Mouse (Mus musculus) gastrocnemius, postnatal 4 days (tissue): Measurements from ENCODE around the gene Cphx2. TPM values are rescaled to one million over a fixed set of nuclear protein-coding genes. Genes with fewer than 3 reads are reported as not detected.
"Not testable (repeated sequence)": the region's sequence is repeated elsewhere in the genome, so short reads cannot be mapped to it uniquely, and the experiment has no call there.

Source experiments
- DNase-seq, 2 experiments: peaks; one replicate each; pipeline ENCODE4 v3.0.0; 2021 to 2022; ENCODE audit warnings: low spot score in 2 of 2, mixed read lengths in 2 of 2
- long read RNA-seq, 2 experiments: library from polyadenylated mRNA; stranded (forward); transcript quantifications; one replicate each; pipeline ENCODE4 v2.0.0; 2021
- total RNA-seq, 2 experiments: library from RNA; stranded (reverse); gene quantifications; 2 replicates each; pipeline ENCODE4 v1.2.3; 2021

Cphx2 gene
- not detected for total RNA-seq
- long read RNA-seq, experiment 1 = 0 reads
- long read RNA-seq, experiment 2 = 0 reads

- DNase-seq = not testable (repeated sequence)
These were observed at the start of gene Cphx2 for GRCm38 (mm10) chr14:26081216-26081615. Cphx2 (plus strand) TSS chr14:26081516.

DNA sequence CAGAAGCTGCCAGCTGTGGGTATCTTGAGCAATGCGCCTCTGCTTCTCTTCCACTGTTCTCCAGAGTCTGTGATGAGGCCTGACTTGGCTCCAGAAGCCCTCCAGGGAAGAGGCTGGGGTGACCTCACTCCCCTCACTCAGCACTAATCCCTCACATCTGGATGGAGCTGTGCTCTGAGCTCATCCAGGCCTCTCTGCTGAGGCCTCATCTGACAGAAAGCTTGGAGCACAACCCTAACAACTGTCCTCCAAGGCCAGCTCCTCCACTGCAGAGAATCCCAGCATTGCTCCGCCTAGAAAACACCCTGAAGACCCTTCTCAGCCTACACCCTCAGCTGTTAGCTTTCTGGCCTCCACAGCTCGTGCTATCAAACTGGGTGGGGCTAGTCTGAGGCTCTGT is 47.0 kb upstream of the Cphx2 start:
- not testable (repeated sequence) for DNase-seq

DNA sequence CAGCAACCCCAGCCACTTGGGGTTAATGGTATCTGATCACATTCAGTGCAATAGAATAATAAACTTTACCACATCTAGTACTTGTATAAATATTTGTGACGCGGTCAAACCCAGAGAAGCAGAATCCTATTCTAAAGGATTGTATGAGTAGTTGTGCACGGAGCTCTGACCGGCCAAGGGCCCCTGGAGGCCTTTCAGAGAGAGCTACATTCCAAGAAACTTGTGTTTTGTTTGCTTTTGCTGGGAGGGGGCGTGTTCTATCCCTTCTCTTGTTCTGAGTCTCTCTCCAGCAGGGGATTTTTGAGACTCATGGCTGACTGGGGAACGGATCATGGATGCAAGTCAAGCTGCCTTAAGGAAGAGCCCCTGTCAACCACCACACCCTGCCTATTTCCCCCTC is 45.9 kb upstream of the Cphx2 start:
- not testable (repeated sequence) for DNase-seq

GRCm38 (mm10) chr14:26042611-26043010 is 38.7 kb upstream of the Cphx2 start, which contains the start of gene Gm9780:
Gm9780 (minus strand) TSS chr14:26042711.
- not testable (repeated sequence) for DNase-seq

DNA sequence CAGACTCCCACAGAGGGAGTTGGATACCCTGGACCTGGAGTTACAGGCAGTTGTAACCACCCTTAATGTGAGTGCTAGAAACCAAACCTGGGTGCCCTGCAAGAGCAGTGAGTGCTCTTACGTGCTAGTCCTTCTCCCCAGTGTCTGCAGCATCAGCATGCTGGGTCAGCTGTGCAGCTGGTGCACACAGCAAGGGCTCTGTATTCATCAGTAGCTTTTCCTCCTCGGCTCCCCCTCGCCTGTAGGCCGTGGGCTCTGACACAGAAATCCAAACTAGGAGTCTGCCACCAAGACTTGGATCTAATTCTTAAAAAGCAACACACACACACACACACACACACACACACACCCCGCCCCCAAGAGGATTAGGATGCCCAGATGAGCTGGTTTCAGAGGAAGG is 36.3 kb upstream of the Cphx2 start:
- not testable (repeated sequence) for DNase-seq

DNA sequence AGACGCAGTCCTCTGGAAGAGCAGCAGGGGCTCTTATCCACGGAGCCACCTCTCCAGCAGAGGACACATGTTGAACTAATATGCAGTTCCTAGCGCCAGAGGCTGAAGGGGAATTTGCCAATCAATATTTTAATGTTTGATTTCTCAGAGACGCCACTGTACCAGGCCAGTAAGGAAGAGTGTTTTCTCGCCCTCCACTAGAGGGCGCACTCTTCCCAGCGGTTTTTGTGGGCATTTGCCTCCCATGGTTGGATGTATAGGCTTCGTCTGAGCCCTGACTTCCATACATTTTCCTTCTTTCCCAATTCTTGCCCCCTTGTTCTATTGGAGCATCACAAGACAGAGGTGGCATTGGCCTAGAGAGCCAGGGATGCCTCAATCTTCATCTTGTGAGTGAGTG is 34.3 kb upstream of the Cphx2 start:
- DNase-seq = not testable (repeated sequence)

GRCm38 (mm10) chr14:26048767-26049166 is 32.5 kb upstream of the Cphx2 start:
- DNase-seq = not testable (repeated sequence)

GRCm38 (mm10) chr14:26058184-26058583 is 23.1 kb upstream of the Cphx2 start:
- not testable (repeated sequence) for DNase-seq

DNA sequence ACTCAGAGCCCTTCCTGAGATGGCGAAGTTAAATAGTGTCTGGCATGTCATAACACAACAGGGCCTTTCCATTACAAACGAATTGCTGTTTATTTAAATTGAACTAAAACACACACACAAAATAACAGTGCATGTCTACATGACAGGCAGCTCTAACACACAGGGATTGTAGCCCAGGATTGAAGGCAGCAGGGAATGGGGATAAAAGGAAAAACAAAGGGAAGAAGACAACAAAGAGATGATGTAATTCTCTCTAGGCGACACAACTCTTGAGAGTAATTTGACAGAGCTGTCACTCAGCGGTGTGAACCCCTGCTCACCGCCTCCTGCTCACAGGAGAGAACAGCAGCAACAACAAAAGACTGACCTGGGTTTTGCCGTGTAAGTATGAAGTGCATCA is 22.0 kb upstream of the Cphx2 start:
- DNase-seq = not testable (repeated sequence)

GRCm38 (mm10) chr14:26066574-26067324 is 14.6 kb upstream of the Cphx2 start:
- DNase-seq = not testable (repeated sequence)

DNA sequence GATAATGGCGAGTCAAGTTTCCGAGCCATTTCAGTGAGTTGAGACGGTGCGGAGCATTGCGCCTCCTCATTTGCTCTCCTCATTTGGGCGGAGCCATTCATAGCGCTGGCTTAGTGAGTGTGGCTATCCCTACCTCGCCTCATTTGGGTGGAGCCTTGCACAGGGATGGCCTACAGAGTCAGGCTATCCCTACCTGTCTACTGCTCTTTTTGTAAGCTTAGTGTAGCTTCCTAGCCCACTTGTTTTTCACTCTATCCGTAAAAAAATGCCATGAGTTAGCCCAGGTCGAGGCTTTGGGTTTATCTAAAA is 14.0 kb upstream of the Cphx2 start, which contains the start of gene Tmem254c:
Tmem254c (minus strand) TSS at position 31 of the 309 bp plus-strand sequence.
- DNase-seq = not testable (repeated sequence)

DNA sequence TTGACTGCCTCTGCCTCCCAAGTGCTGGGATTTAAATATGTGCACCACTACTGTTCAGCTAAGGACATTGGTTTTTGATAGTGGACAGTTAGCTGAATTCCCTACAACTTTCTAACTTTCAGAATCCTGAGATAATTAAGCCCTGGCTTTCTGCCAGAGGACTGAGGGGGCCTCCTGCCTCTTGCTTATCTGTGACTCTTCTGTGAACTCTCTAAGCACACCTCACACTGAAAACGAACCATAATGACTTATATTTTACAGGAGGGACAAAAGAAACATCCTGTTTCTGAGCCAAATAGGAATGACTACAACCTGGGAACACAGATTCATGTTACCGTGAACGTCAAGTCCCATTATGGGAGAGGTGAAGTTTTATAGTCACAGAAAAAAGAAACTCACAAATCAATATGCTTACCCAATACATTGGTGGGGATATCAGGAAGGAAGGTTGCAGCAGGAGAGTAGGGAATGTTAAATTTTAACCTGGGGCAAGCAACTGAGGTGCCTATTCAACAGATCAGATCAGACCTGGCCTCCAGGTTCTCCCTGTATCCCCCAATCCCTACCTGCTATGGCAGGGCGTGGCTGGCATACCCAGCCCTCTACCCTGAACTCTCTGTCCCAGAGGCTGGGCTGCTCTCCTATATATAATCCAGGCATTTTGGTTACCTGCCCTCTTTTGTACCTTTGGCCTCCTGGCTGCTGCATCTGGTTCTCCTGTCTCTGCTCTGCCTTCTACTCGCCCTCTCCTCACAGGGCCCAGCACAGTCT is 4.5 kb upstream of the Cphx2 start:
- DNase-seq = not testable (repeated sequence)

DNA sequence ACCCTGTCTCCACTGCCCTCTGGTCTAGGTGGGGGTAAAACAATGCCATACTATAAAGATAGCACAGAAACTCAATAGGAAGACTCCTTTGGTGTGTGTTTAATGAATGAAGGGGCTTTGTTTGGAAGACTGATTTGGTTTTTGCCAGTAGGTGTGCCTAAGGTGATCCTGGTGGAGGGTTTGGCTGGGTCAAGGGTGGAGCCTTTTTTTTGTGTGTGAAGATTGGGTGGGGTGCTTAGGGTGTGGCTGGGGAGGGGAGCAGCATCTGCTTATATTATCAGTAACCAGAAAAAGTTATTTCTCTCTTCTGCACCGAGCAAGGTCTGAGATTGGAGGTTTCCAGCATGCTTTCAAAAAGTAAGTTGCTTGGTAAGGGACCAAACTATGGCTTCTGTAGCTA is 681 bp downstream of the Cphx2 start, which contains the start of gene Cphx3:
Cphx3 (plus strand) TSS at position 301 of the 400 bp plus-strand sequence.
- DNase-seq = not testable (repeated sequence)

- not testable (repeated sequence) for DNase-seq
These were observed 16.3 kb downstream of the Cphx2 start for GRCm38 (mm10) chr14:26097622-26098021.

DNA sequence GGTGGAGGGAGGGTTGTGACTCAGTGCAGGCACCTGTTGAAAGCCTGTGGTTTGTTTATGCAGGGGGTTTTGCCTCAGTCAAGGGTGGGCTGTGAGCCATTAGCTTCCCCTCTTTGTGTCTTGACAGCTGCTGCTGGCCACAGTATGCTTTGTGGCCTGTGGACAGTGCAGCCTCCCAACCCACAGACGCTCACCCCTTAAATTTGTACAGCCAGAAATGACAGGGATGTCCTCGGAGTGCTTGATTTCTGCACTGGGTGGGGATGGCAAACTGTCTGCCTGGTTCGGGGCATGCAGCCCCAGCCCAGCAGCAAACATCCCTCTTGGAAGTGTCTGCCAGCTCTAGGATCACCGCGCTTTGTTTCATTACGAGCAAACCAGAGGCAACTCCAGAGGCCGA is 36.8 kb downstream of the Cphx2 start, which contains the start of gene Duxbl2:
Duxbl2 (plus strand) TSS at position 200 of the 400 bp plus-strand sequence.
- DNase-seq = not testable (repeated sequence)

- not testable (repeated sequence) for DNase-seq
These were observed 37.3 kb downstream of the Cphx2 start for GRCm38 (mm10) chr14:26118550-26119000.

DNA sequence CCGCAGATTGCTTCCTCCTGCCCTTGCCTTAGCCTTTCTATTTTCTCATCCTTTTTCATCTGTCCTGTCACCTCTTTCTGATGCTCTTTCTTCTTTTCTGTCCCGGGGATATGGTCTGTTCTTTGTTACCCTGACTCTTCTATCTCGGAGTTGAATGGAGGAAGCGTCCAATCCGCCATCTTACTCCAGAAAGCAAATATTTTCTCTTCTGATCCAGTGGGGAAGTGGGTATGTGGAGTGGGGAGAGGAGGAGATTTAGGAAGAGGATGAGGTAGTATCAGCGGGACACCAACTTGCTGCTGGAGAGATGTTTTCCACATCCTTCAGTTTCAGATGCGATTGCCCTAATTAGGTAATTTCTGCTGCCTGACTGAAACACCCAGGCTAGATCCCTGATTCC is 37.8 kb downstream of the Cphx2 start:
- DNase-seq = not testable (repeated sequence)

Other genes with a start within 250 kb of the Cphx2 start
- gene Anxa11, start 239.4 kb upstream of the Cphx2 start, total RNA-seq = 100 to 1,000 TPM; 111 to 124 TPM
- gene Plac9a, start 178.4 kb upstream of the Cphx2 start, total RNA-seq = 10 to 100 TPM in 1 of 2 experiments, 1 to 10 TPM in 1; 4.3 to 18.1 TPM
- gene Tmem254a, start 153.8 kb upstream of the Cphx2 start, total RNA-seq = 1 to 10 TPM; 5.3 to 5.4 TPM
- gene Cphx1, start 143.2 kb upstream of the Cphx2 start, total RNA-seq = not detected
- gene Duxbl1, start 102.9 kb upstream of the Cphx2 start, total RNA-seq = 1 to 10 TPM; 1.5 to 2.4 TPM
- gene Gm9780, start 38.8 kb upstream of the Cphx2 start, total RNA-seq = 10 to 100 TPM; 40.6 to 46.5 TPM
- 10 to 100 TPM; 36.8 to 38.9 TPM for gene Tmem254c, start 14.2 kb upstream of the Cphx2 start, total RNA-seq
- gene Cphx3, start 781 bp downstream of the Cphx2 start, total RNA-seq = not detected
- gene Duxbl2, start 36.8 kb downstream of the Cphx2 start, total RNA-seq = 1 to 10 TPM in 1 of 2 experiments, under 1 TPM in 1; 0.98 to 1.5 TPM
- 100 to 1,000 TPM; 193 to 206 TPM for gene Plac9b, start 101.0 kb downstream of the Cphx2 start, total RNA-seq
- 10 to 100 TPM; 11.4 to 12.5 TPM for gene Tmem254b, start 125.5 kb downstream of the Cphx2 start, total RNA-seq
- gene Duxbl3, start 176.4 kb downstream of the Cphx2 start, total RNA-seq = 1 to 10 TPM; 6.2 to 8.3 TPM